Mouse (Mus musculus) MEL (cell line): ENCODE measurements around the gene Trmt1. TPM values are rescaled to one million over a fixed set of nuclear protein-coding genes. Genes with fewer than 3 reads are reported as not detected.

ENCODE experiments used
- DNase-seq: peaks from one replicate; pipeline ENCODE4 v3.0.0; 2011; ENCODE audit warnings: low read depth, low spot score
- H3K27ac ChIP-seq: 2 replicates; pipeline ENCODE4 v1.5.1; 2012; ENCODE audit warnings: low read depth, mild to moderate bottlenecking, control low read depth, low read length, moderate library complexity; ENCODE audit not compliant: control insufficient read depth
- H3K27me3 ChIP-seq, 2 experiments: fragments of 150-350 bp in 1 of 2; sonication (generic) in 1 of 2; 2 replicates each; pipeline ENCODE4 v1.6.1; 2012; ENCODE audit warnings: low read length in 2 of 2, mild to moderate bottlenecking in 2 of 2, improper control_type of control experiment in 1 of 2, moderate library complexity in 1 of 2; ENCODE audit not compliant: insufficient read depth in 2 of 2, control insufficient read depth in 1 of 2
- H3K36me3 ChIP-seq, 2 experiments: 2 replicates each; pipeline ENCODE4 v1.6.1; 2012 to 2014; ENCODE audit warnings: low read length in 2 of 2, improper control_type of control experiment in 1 of 2, inconsistent platforms in 1 of 2, mild to moderate bottlenecking in 1 of 2; ENCODE audit not compliant: insufficient read depth in 2 of 2, control insufficient read depth in 1 of 2
- H3K4me1 ChIP-seq, 2 experiments: fragments of 150-350 bp in 1 of 2; sonication (generic) in 1 of 2; 2 replicates each; pipeline ENCODE4 v1.6.1; 2012; ENCODE audit warnings: low read length in 2 of 2, improper control_type of control experiment in 1 of 2, mild to moderate bottlenecking in 1 of 2; ENCODE audit not compliant: insufficient read depth in 2 of 2, control insufficient read depth in 1 of 2
- H3K4me3 ChIP-seq, 2 experiments: fragments of 150-350 bp in 1 of 2; sonication (generic) in 1 of 2; 2 replicates each; pipeline ENCODE4 v1.5.1; 2012; ENCODE audit warnings: low read depth in 2 of 2, low read length in 2 of 2, mild to moderate bottlenecking in 2 of 2, moderate library complexity in 2 of 2, control low read depth in 1 of 2, improper control_type of control experiment in 1 of 2; ENCODE audit not compliant: control insufficient read depth in 1 of 2, insufficient read depth in 1 of 2
- H3K79me2 ChIP-seq: 2 replicates; pipeline ENCODE4 v1.6.1; 2012; ENCODE audit warnings: mild to moderate bottlenecking, low read length, moderate library complexity; ENCODE audit not compliant: control insufficient read depth, poor library complexity, insufficient read depth
- H3K9ac ChIP-seq: 2 replicates; pipeline ENCODE4 v1.6.1; 2012; ENCODE audit warnings: low read depth, mild to moderate bottlenecking, control low read depth, low read length, moderate library complexity; ENCODE audit not compliant: control insufficient read depth, poor library complexity, severe bottlenecking
- H3K9me3 ChIP-seq: fragments of 150-350 bp; sonication (generic); replicated peaks from 2 replicates; pipeline ENCODE4 v1.6.1; 2012; ENCODE audit warnings: mild to moderate bottlenecking, low read length, improper control_type of control experiment, moderate library complexity; ENCODE audit not compliant: insufficient read depth
- CHD1 ChIP-seq: IDR thresholded peaks from 2 replicates; pipeline ENCODE4 v1.6.1; 2012; ENCODE audit warnings: low read depth, mild to moderate bottlenecking, inconsistent platforms, low read length, improper control_type of control experiment
- CHD2 ChIP-seq: IDR thresholded peaks from 2 replicates; pipeline ENCODE4 v1.6.1; 2011; ENCODE audit warnings: low read length, improper control_type of control experiment
- CTCF ChIP-seq, 3 experiments: IDR thresholded peaks in 2 of 3; conservative IDR thresholded peaks in 1 of 3; 2 replicates each; pipeline ENCODE4 v1.5.1; 2011 to 2012; ENCODE audit warnings: low read length in 3 of 3, low read depth in 2 of 3, mild to moderate bottlenecking in 2 of 3, improper control_type of control experiment in 1 of 3, inconsistent platforms in 1 of 3, mixed read lengths in 1 of 3, moderate library complexity in 1 of 3; ENCODE audit not compliant: control insufficient read depth in 1 of 3, insufficient read depth in 1 of 3, poor library complexity in 1 of 3, severe bottlenecking in 1 of 3
- E2F4 ChIP-seq: IDR thresholded peaks from 2 replicates; pipeline ENCODE4 v1.6.1; 2011; ENCODE audit warnings: low read depth, low read length, improper control_type of control experiment, borderline replicate concordance
- ELF1 ChIP-seq: IDR thresholded peaks from 2 replicates; pipeline ENCODE4 v1.6.1; 2014; ENCODE audit warnings: low read depth, mild to moderate bottlenecking, inconsistent platforms, low read length, improper control_type of control experiment, moderate library complexity
- ETS1 ChIP-seq: IDR thresholded peaks from 2 replicates; pipeline ENCODE4 v1.6.1; 2012; ENCODE audit warnings: low read depth, mild to moderate bottlenecking, inconsistent platforms, low read length, improper control_type of control experiment, moderate library complexity
- GABPA ChIP-seq: IDR thresholded peaks from 2 replicates; pipeline ENCODE4 v1.6.1; 2012; ENCODE audit warnings: low read depth, mild to moderate bottlenecking, inconsistent platforms, low read length, improper control_type of control experiment, moderate library complexity
- GATA1 ChIP-seq: IDR thresholded peaks from 2 replicates; pipeline ENCODE4 v1.6.1; 2011; ENCODE audit warnings: low read depth, low read length, improper control_type of control experiment
- JUND ChIP-seq: IDR thresholded peaks from 2 replicates; pipeline ENCODE4 v1.6.1; 2011; ENCODE audit warnings: low read depth, mild to moderate bottlenecking, improper control_type of control experiment, low read length
- KAT2A ChIP-seq: conservative IDR thresholded peaks from 2 replicates; pipeline ENCODE4 v1.6.1; 2012; ENCODE audit warnings: low read depth, low read length, improper control_type of control experiment, inconsistent platforms
- MAFK ChIP-seq: IDR thresholded peaks from 2 replicates; pipeline ENCODE4 v1.6.1; 2011; ENCODE audit warnings: low read depth, mild to moderate bottlenecking, low read length, improper control_type of control experiment, borderline replicate concordance
- MXI1 ChIP-seq: IDR thresholded peaks from 2 replicates; pipeline ENCODE4 v1.6.1; 2011; ENCODE audit warnings: mild to moderate bottlenecking, low read depth, low read length, improper control_type of control experiment
- NELFE ChIP-seq: IDR thresholded peaks from 2 replicates; pipeline ENCODE4 v1.6.1; 2011; ENCODE audit warnings: low read depth, low read length, improper control_type of control experiment
- POLR2AphosphoS5 ChIP-seq: IDR thresholded peaks from 2 replicates; pipeline ENCODE4 v1.6.1; 2012; ENCODE audit warnings: low read depth, borderline replicate concordance, mild to moderate bottlenecking, inconsistent platforms, low read length, moderate library complexity, mixed read lengths
- SIN3A ChIP-seq: IDR thresholded peaks from 2 replicates; pipeline ENCODE4 v1.6.1; 2012; ENCODE audit warnings: low read length, improper control_type of control experiment, inconsistent platforms
- TAL1 ChIP-seq: IDR thresholded peaks from 2 replicates; pipeline ENCODE4 v1.6.1; 2012; ENCODE audit warnings: mild to moderate bottlenecking, inconsistent platforms, low read length, moderate library complexity, mixed read lengths
- UBTF ChIP-seq: IDR thresholded peaks from 2 replicates; pipeline ENCODE4 v1.6.1; 2012; ENCODE audit warnings: low read depth, mild to moderate bottlenecking, inconsistent platforms, low read length, improper control_type of control experiment, moderate library complexity, borderline replicate concordance; ENCODE audit not compliant: insufficient read depth
- USF1 ChIP-seq: IDR thresholded peaks from 2 replicates; pipeline ENCODE4 v1.6.1; 2014; ENCODE audit warnings: low read depth, mild to moderate bottlenecking, inconsistent platforms, low read length, improper control_type of control experiment, moderate library complexity
- USF2 ChIP-seq, 2 experiments: IDR thresholded peaks; 2 replicates each; pipeline ENCODE4 v1.6.1; 2011 to 2012; ENCODE audit warnings: improper control_type of control experiment in 2 of 2, low read length in 2 of 2, borderline replicate concordance in 1 of 2, inconsistent platforms in 1 of 2, low read depth in 1 of 2, mild to moderate bottlenecking in 1 of 2; ENCODE audit not compliant: insufficient read depth in 1 of 2
- ZC3H11A ChIP-seq: IDR thresholded peaks from 2 replicates; pipeline ENCODE4 v1.6.1; 2012; ENCODE audit warnings: low read depth, mild to moderate bottlenecking, inconsistent platforms, low read length, improper control_type of control experiment
- ZKSCAN1 ChIP-seq: IDR thresholded peaks from 2 replicates; pipeline ENCODE4 v1.6.1; 2012; ENCODE audit warnings: low read depth, mild to moderate bottlenecking, inconsistent platforms, low read length, improper control_type of control experiment, moderate library complexity
- ZNF384 ChIP-seq: IDR thresholded peaks from 2 replicates; pipeline ENCODE4 v1.6.1; 2012; ENCODE audit warnings: low read depth, mild to moderate bottlenecking, inconsistent platforms, low read length, improper control_type of control experiment
- polyA plus RNA-seq, 2 experiments: library from polyadenylated mRNA; stranded (reverse) in 1 of 2; unstranded in 1 of 2; fragments of >175 nt in 1 of 2; fragments of >200 nt in 1 of 2; gene quantifications; 2 replicates each; pipeline versions ENCODE4 v1.2.1 to v1.2.4; 2012; ENCODE audit warnings: low replicate concordance in 2 of 2, low read depth in 1 of 2; ENCODE audit not compliant: insufficient read length in 2 of 2, insufficient read depth in 1 of 2, missing spikeins in 1 of 2
- total RNA-seq: library from RNA; depleted of rRNA; stranded (reverse); fragments of 300-350 nt; gene quantifications from 2 replicates; pipeline ENCODE4 v1.2.3, GENCODE M21; 2012

Gene Trmt1
- total and polyA plus RNA-seq, 3 experiments = 183 to 221 TPM; not detected in 1

DNA sequence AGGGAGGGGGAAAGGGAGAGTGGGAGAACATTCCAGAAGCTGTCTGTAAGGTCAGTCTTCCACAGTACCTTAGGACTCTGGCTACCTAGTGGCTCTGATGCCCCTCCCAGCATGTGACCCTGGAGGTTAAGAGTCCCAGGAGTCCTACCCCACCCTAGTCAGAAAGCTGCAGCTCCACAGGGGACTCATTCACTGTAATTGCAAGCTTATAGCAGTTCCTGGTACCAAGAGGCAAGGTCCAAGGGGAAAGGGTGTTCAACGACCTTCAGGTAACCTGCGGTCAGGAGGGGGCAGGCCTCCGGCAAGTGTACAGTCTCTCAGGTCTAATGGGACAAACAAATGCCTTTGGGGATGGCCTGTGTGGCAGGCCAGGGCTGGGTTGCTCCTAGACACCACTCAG, 35.9 kb upstream of the Trmt1 start:
- no peak overlapping the region for H3K4me3 ChIP-seq
- TF ChIP-seq CHD2 = no peak
- no peak for TF ChIP-seq CHD1
- no peak for TF ChIP-seq NELFE
- TF ChIP-seq ZC3H11A = no peak
- no peak for TF ChIP-seq UBTF
- no peak for TF ChIP-seq JUND
- TF ChIP-seq USF2 (IDR thresholded peaks at IDR 0.05; ENCODE audit: borderline replicate concordance in 1 of 2, insufficient read depth in 1 of 2, low read depth in 1 of 2, low read length in 2 of 2) = no peak
- no peak for TF ChIP-seq ELF1
- no peak for TF ChIP-seq TAL1
- no peak for TF ChIP-seq POLR2AphosphoS5
- TF ChIP-seq USF1 = no peak
- no peak for TF ChIP-seq CTCF (IDR thresholded peaks at IDR 0.05 in 2 of 3, conservative IDR thresholded peaks at IDR 0.05 in 1 of 3; ENCODE audit: control insufficient read depth in 1 of 3, insufficient read depth in 1 of 3, low read depth in 2 of 3, low read length in 3 of 3, poor library complexity in 1 of 3, severe bottlenecking in 1 of 3)
- TF ChIP-seq MXI1 = no peak
- no peak for TF ChIP-seq GABPA
- TF ChIP-seq KAT2A = no peak
- TF ChIP-seq ZKSCAN1 = no peak
- no peak for TF ChIP-seq SIN3A
- TF ChIP-seq ETS1 = no peak
- TF ChIP-seq ZNF384 = no peak
- H3K9ac ChIP-seq = no peak overlapping the region
- DNase-seq = no peak
- peaks cover 0 to 2% of the 10 kb centered on the region in 2 experiments; a peak in 1 of 4 replicates for H3K36me3 ChIP-seq
- H3K4me1 ChIP-seq = peaks cover 0 to 7% of the 10 kb centered on the region in 2 experiments; a peak in 1 of 4 replicates
- H3K79me2 ChIP-seq = no peaks in the 10 kb centered on the region
- no peaks in the 10 kb centered on the region for H3K27me3 ChIP-seq
- no peak overlapping the region for H3K27ac ChIP-seq
- H3K9me3 ChIP-seq = no peaks in the 10 kb centered on the region

DNA sequence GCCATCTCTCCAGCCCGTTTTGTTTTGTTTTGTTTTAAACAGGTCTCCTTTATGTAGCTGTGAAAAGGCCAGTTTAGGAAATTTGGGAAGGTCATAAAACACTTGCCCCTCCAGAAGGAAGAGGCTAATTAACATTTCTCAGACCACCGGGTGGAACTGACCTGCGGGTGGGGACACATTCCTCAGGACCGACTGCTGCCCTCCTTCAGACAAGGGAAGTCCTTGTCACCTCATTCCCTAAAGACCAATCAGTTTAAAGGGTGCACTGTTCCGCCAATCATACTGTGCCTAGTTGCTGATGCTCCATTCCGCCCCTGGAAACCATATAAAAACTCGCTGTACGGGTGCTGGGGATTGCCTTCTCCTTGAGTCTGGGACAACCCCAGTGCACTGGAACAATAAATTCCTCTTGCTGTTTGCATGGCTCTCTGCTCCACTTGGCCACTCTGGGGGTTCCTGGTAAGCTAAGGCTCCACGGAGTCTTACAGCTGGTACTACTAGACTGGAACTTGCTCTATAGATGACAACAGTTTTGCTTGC, 32.9 kb upstream of the Trmt1 start:
- no peak for DNase-seq
- Histone ChIP-seq H3K9ac (no peak overlapping the region), H3K36me3 (peaks cover 0 to 19% of the 10 kb centered on the region in 2 experiments; a peak in 2 of 4 replicates), H3K27ac (no peak overlapping the region), H3K4me1 (peaks cover 5 to 22% of the 10 kb centered on the region in 2 experiments), H3K9me3 (no peaks in the 10 kb centered on the region), H3K79me2 (peaks cover 1% of the 10 kb centered on the region; the same call in 1 of the 2 replicates), H3K27me3 (no peaks in the 10 kb centered on the region), H3K4me3 (no peak overlapping the region)
- TF ChIP-seq GATA1 (no peak), E2F4 (no peak), CHD1 (no peak), MAFK (no peak)
